Comparison of ENCODE assay signal across 11 mouse cellular contexts in genomic region chr17:7897120-7897519, GRCm38 (mm10). TPM values are rescaled to one million over a fixed set of nuclear protein-coding genes. Genes with fewer than 3 reads are reported as not detected.
DNase-seq lines count a peak whose midpoint lies in the region; ATAC-seq and TF ChIP-seq lines count a peak whose summit lies in the region.
"Had no signal": no experiment of that assay in that cellular context is flagged by ENCODE, and none has a peak within 500 bp of the region (broad histone marks: within the 10 kb centered on the region; RNA-seq: fewer than 3 reads in every experiment).

No protein-coding gene starts in this region.

- no peak for ATAC-seq in kidney, embryonic 16.5 days (ENCODE audit: low FRiP score, low TSS enrichment)
- ATAC-seq in activated CD4-positive, CD25-positive, alpha-beta regulatory T cell, adult 4 months, result peak; percentile 12
- no peak for ATAC-seq in liver, postnatal 0 days
- ATAC-seq in hindbrain, postnatal 0 days, result no peak

- no peaks in the 10 kb centered on the region for H3K27me3 ChIP-seq in kidney, embryonic 16.5 days (ENCODE audit: insufficient read depth, low read length)
- H3K27me3 ChIP-seq in liver, postnatal 0 days (ENCODE audit: insufficient read depth, low read length), result no peaks in the 10 kb centered on the region
- no peaks in the 10 kb centered on the region for H3K27me3 ChIP-seq in hindbrain, postnatal 0 days (ENCODE audit: insufficient read depth, low read length)
- H3K27me3 ChIP-seq: heart, embryonic 15.5 days had no signal

- no peaks in the 10 kb centered on the region for H3K36me3 ChIP-seq in kidney, embryonic 16.5 days (ENCODE audit: insufficient read depth, low read length)
- no peaks in the 10 kb centered on the region for H3K36me3 ChIP-seq in liver, postnatal 0 days (replicated peaks; ENCODE audit: insufficient read depth, low read length)
- no peaks in the 10 kb centered on the region for H3K36me3 ChIP-seq in hindbrain, postnatal 0 days (ENCODE audit: insufficient read depth, low read length)
- H3K36me3 ChIP-seq: heart, embryonic 15.5 days; midbrain, embryonic 10.5 days had no signal

- H3K4me1 ChIP-seq in kidney, embryonic 16.5 days (ENCODE audit: insufficient read depth, low read length), result no peaks in the 10 kb centered on the region
- no peaks in the 10 kb centered on the region; the same call in 1 of the 2 replicates for H3K4me1 ChIP-seq in liver, postnatal 0 days (ENCODE audit: insufficient read depth)
- no peaks in the 10 kb centered on the region for H3K4me1 ChIP-seq in hindbrain, postnatal 0 days (ENCODE audit: insufficient read depth, low read length)
- H3K4me1 ChIP-seq: heart, embryonic 15.5 days had no signal

- H3K9me3 ChIP-seq in kidney, embryonic 16.5 days (ENCODE audit: low read length), result no peaks in the 10 kb centered on the region
- H3K9me3 ChIP-seq in liver, postnatal 0 days (ENCODE audit: low read length), result no peaks in the 10 kb centered on the region
- H3K9me3 ChIP-seq in hindbrain, postnatal 0 days (ENCODE audit: low read length), result no peaks in the 10 kb centered on the region
- H3K9me3 ChIP-seq: heart, embryonic 15.5 days; midbrain, embryonic 10.5 days had no signal

- TF ChIP-seq EP300 in liver, postnatal 0 days (IDR thresholded peaks at IDR 0.05; ENCODE audit: low read depth), result no peak

- no peak overlapping the region for H3K27ac ChIP-seq in kidney, embryonic 16.5 days (ENCODE audit: low read length)
- no peak overlapping the region for H3K27ac ChIP-seq in liver, postnatal 0 days (ENCODE audit: low read depth)
- no peak overlapping the region for H3K27ac ChIP-seq in hindbrain, postnatal 0 days
- H3K27ac ChIP-seq: heart, embryonic 15.5 days; midbrain, embryonic 10.5 days had no signal

- 77% methylated on average over 11 of the region's 11 CpGs for WGBS in kidney, embryonic 16.5 days
- WGBS in liver, postnatal 0 days (ENCODE audit: insufficient replicate concordance), result 47% methylated on average over 11 of the region's 11 CpGs
- 83% methylated on average over 11 of the region's 11 CpGs for WGBS in hindbrain, postnatal 0 days

- no peak for DNase-seq in kidney, postnatal 36 days
- DNase-seq in CD4-positive, CD25-positive, alpha-beta regulatory T cell, adult 2 months (ENCODE audit: low read depth, low spot score), result peak; percentile 42
- no peak for DNase-seq in liver, postnatal 0 days
- no peak for DNase-seq in layer of hippocampus, postnatal 14 days (ENCODE audit: low spot score in 2 of 2)
- no peak for DNase-seq in embryo, embryonic 11 days
- no peak for DNase-seq in hindbrain, postnatal 0 days (ENCODE audit: low spot score)
- DNase-seq: kidney, postnatal 25 days had no signal

- TF ChIP-seq CTCF in liver, postnatal 0 days (IDR thresholded peaks at IDR 0.05; ENCODE audit: low read depth), result no peak
- no peak for TF ChIP-seq CTCF in hindbrain, postnatal 0 days (IDR thresholded peaks at IDR 0.05; ENCODE audit: low read depth)

- no peak overlapping the region for H3K9ac ChIP-seq in kidney, embryonic 16.5 days (replicated peaks; ENCODE audit: low read length)
- H3K9ac ChIP-seq in liver, postnatal 0 days (replicated peaks), result no peak overlapping the region
- no peak overlapping the region for H3K9ac ChIP-seq in hindbrain, postnatal 0 days (replicated peaks; ENCODE audit: low read length)
- H3K9ac ChIP-seq: heart, embryonic 15.5 days had no signal

- 0 out of 2 replicates have a peak overlapping the region, but pooled peaks have one; percentile 6 for H3K4me2 ChIP-seq in kidney, embryonic 16.5 days (replicated peaks; ENCODE audit: low read depth, low read length)
- peak overlapping the region; percentile 27 for H3K4me2 ChIP-seq in liver, postnatal 0 days (ENCODE audit: low read depth, low read length)
- H3K4me2 ChIP-seq in hindbrain, postnatal 0 days (ENCODE audit: low read depth, low read length), result no peak overlapping the region
- H3K4me2 ChIP-seq: heart, embryonic 15.5 days had no signal

- no peak overlapping the region for H3K4me3 ChIP-seq in kidney, embryonic 16.5 days (ENCODE audit: low read length)
- H3K4me3 ChIP-seq in liver, postnatal 0 days (ENCODE audit: low read depth, low read length), result peak overlapping the region; percentile 22; the same call in 1 of the 2 replicates
- no peak overlapping the region for H3K4me3 ChIP-seq in hindbrain, postnatal 0 days (ENCODE audit: low read length)
- H3K4me3 ChIP-seq: heart, embryonic 15.5 days; midbrain, embryonic 10.5 days had no signal

RNA-seq across cellular contexts. Expression of gene Tagap, which starts 28.7 kb away (rescaled TPM):
- polyA plus RNA-seq in kidney, embryonic 16.5 days (2015; fragmentation: Nextera tagmentation; extraction: Ambion mirVana), result 0.60 and 0.68 TPM in 2 replicates
- 100 to 1,000 TPM in 1 of 2 experiments, 10 to 100 TPM in 1; 88.1 to 107 TPM for polyA plus RNA-seq in activated CD4-positive, CD25-positive, alpha-beta regulatory T cell, adult 4 months (2017; shearing (Covaris generic))
- polyA plus RNA-seq in liver, postnatal 0 days (2015; fragmentation: Nextera tagmentation; extraction: Ambion mirVana), result 1.5 TPM in 2 replicates
- 1 to 10 TPM; 3.9 to 4.7 TPM for total RNA-seq in layer of hippocampus, postnatal 14 days (2021)
- 1.4 TPM in 2 replicates for total RNA-seq in hindbrain, postnatal 0 days (2014; rRNA removed)
- 0.33 and 0.37 TPM in 2 replicates for polyA plus RNA-seq in hindbrain, postnatal 0 days (2015; fragmentation: Nextera tagmentation; extraction: Ambion mirVana)

RNA-seq across cellular contexts. Expression of gene Rsph3a, which starts 48.3 kb away (rescaled TPM):
- 60.3 and 65.3 TPM in 2 replicates for polyA plus RNA-seq in kidney, embryonic 16.5 days (2015; fragmentation: Nextera tagmentation; extraction: Ambion mirVana)
- 10 to 100 TPM; 21.3 to 34.9 TPM for polyA plus RNA-seq in activated CD4-positive, CD25-positive, alpha-beta regulatory T cell, adult 4 months (2017; shearing (Covaris generic))
- 16.0 and 16.2 TPM in 2 replicates for polyA plus RNA-seq in liver, postnatal 0 days (2015; fragmentation: Nextera tagmentation; extraction: Ambion mirVana)
- total RNA-seq in layer of hippocampus, postnatal 14 days (2021), result 10 to 100 TPM; 37.3 to 41.0 TPM
- 38.7 and 65.3 TPM in 2 replicates for total RNA-seq in hindbrain, postnatal 0 days (2014; rRNA removed)
- polyA plus RNA-seq in hindbrain, postnatal 0 days (2015; fragmentation: Nextera tagmentation; extraction: Ambion mirVana), result 64.7 and 67.4 TPM in 2 replicates

Comparison
In these comparisons a context has a peak if more than half of its experiments do, and no peak if none do; other contexts are left out.
1. RNA of gene Tagap, which starts 28.7 kb away (polyA plus RNA-seq): 88.1 to 107 TPM in activated CD4-positive, CD25-positive, alpha-beta regulatory T cell, adult 4 months; 1.5 TPM in liver, postnatal 0 days, 0.60 to 0.68 TPM in kidney, embryonic 16.5 days and 0.33 to 0.37 TPM in hindbrain, postnatal 0 days; every median in the first group is over 10 times any median in the second.